Mouse (Mus musculus) MEL (cell line): Measurements from ENCODE around the gene Bach2. TPM values are rescaled to one million over a fixed set of nuclear protein-coding genes. Genes with fewer than 3 reads are reported as not detected.

Source experiments
- DNase-seq: peaks from one replicate; pipeline ENCODE4 v3.0.0; 2011; ENCODE audit warnings: low read depth, low spot score
- H3K27ac ChIP-seq: 2 replicates; pipeline ENCODE4 v1.5.1; 2012; ENCODE audit warnings: low read depth, mild to moderate bottlenecking, control low read depth, low read length, moderate library complexity; ENCODE audit not compliant: control insufficient read depth
- H3K27me3 ChIP-seq, 2 experiments: fragments of 150-350 bp in 1 of 2; sonication (generic) in 1 of 2; 2 replicates each; pipeline ENCODE4 v1.6.1; 2012; ENCODE audit warnings: low read length in 2 of 2, mild to moderate bottlenecking in 2 of 2, improper control_type of control experiment in 1 of 2, moderate library complexity in 1 of 2; ENCODE audit not compliant: insufficient read depth in 2 of 2, control insufficient read depth in 1 of 2
- H3K36me3 ChIP-seq, 2 experiments: 2 replicates each; pipeline ENCODE4 v1.6.1; 2012 to 2014; ENCODE audit warnings: low read length in 2 of 2, improper control_type of control experiment in 1 of 2, inconsistent platforms in 1 of 2, mild to moderate bottlenecking in 1 of 2; ENCODE audit not compliant: insufficient read depth in 2 of 2, control insufficient read depth in 1 of 2
- H3K4me1 ChIP-seq, 2 experiments: fragments of 150-350 bp in 1 of 2; sonication (generic) in 1 of 2; 2 replicates each; pipeline ENCODE4 v1.6.1; 2012; ENCODE audit warnings: low read length in 2 of 2, improper control_type of control experiment in 1 of 2, mild to moderate bottlenecking in 1 of 2; ENCODE audit not compliant: insufficient read depth in 2 of 2, control insufficient read depth in 1 of 2
- H3K4me3 ChIP-seq, 2 experiments: fragments of 150-350 bp in 1 of 2; sonication (generic) in 1 of 2; 2 replicates each; pipeline ENCODE4 v1.5.1; 2012; ENCODE audit warnings: low read depth in 2 of 2, low read length in 2 of 2, mild to moderate bottlenecking in 2 of 2, moderate library complexity in 2 of 2, control low read depth in 1 of 2, improper control_type of control experiment in 1 of 2; ENCODE audit not compliant: control insufficient read depth in 1 of 2, insufficient read depth in 1 of 2
- H3K79me2 ChIP-seq: 2 replicates; pipeline ENCODE4 v1.6.1; 2012; ENCODE audit warnings: mild to moderate bottlenecking, low read length, moderate library complexity; ENCODE audit not compliant: control insufficient read depth, poor library complexity, insufficient read depth
- H3K9ac ChIP-seq: 2 replicates; pipeline ENCODE4 v1.6.1; 2012; ENCODE audit warnings: low read depth, mild to moderate bottlenecking, control low read depth, low read length, moderate library complexity; ENCODE audit not compliant: control insufficient read depth, poor library complexity, severe bottlenecking
- H3K9me3 ChIP-seq: fragments of 150-350 bp; sonication (generic); replicated peaks from 2 replicates; pipeline ENCODE4 v1.6.1; 2012; ENCODE audit warnings: mild to moderate bottlenecking, low read length, improper control_type of control experiment, moderate library complexity; ENCODE audit not compliant: insufficient read depth
- BHLHE40 ChIP-seq: IDR thresholded peaks from 2 replicates; pipeline ENCODE4 v1.6.1; 2012; ENCODE audit warnings: low read depth, mild to moderate bottlenecking, inconsistent platforms, low read length, improper control_type of control experiment, borderline replicate concordance
- CHD2 ChIP-seq: IDR thresholded peaks from 2 replicates; pipeline ENCODE4 v1.6.1; 2011; ENCODE audit warnings: low read length, improper control_type of control experiment
- CTCF ChIP-seq, 3 experiments: IDR thresholded peaks in 2 of 3; conservative IDR thresholded peaks in 1 of 3; 2 replicates each; pipeline ENCODE4 v1.5.1; 2011 to 2012; ENCODE audit warnings: low read length in 3 of 3, low read depth in 2 of 3, mild to moderate bottlenecking in 2 of 3, improper control_type of control experiment in 1 of 3, inconsistent platforms in 1 of 3, mixed read lengths in 1 of 3, moderate library complexity in 1 of 3; ENCODE audit not compliant: control insufficient read depth in 1 of 3, insufficient read depth in 1 of 3, poor library complexity in 1 of 3, severe bottlenecking in 1 of 3
- E2F4 ChIP-seq: IDR thresholded peaks from 2 replicates; pipeline ENCODE4 v1.6.1; 2011; ENCODE audit warnings: low read depth, low read length, improper control_type of control experiment, borderline replicate concordance
- ETS1 ChIP-seq: IDR thresholded peaks from 2 replicates; pipeline ENCODE4 v1.6.1; 2012; ENCODE audit warnings: low read depth, mild to moderate bottlenecking, inconsistent platforms, low read length, improper control_type of control experiment, moderate library complexity
- JUND ChIP-seq: IDR thresholded peaks from 2 replicates; pipeline ENCODE4 v1.6.1; 2011; ENCODE audit warnings: low read depth, mild to moderate bottlenecking, improper control_type of control experiment, low read length
- MAX ChIP-seq: IDR thresholded peaks from 2 replicates; pipeline ENCODE4 v1.6.1; 2011; ENCODE audit warnings: low read length, improper control_type of control experiment
- MXI1 ChIP-seq: IDR thresholded peaks from 2 replicates; pipeline ENCODE4 v1.6.1; 2011; ENCODE audit warnings: mild to moderate bottlenecking, low read depth, low read length, improper control_type of control experiment
- MYB ChIP-seq: IDR thresholded peaks from 2 replicates; pipeline ENCODE4 v1.6.1; 2011; ENCODE audit warnings: mild to moderate bottlenecking, low read depth, low read length, improper control_type of control experiment
- MYC ChIP-seq: IDR thresholded peaks from 2 replicates; pipeline ENCODE4 v1.6.1; 2011; ENCODE audit warnings: low read depth, mild to moderate bottlenecking, low read length, improper control_type of control experiment, moderate library complexity
- NELFE ChIP-seq: IDR thresholded peaks from 2 replicates; pipeline ENCODE4 v1.6.1; 2011; ENCODE audit warnings: low read depth, low read length, improper control_type of control experiment
- NRF1 ChIP-seq: IDR thresholded peaks from 2 replicates; pipeline ENCODE4 v1.6.1; 2014; ENCODE audit warnings: low read depth, mild to moderate bottlenecking, inconsistent platforms, low read length, improper control_type of control experiment, moderate library complexity; ENCODE audit not compliant: poor library complexity, insufficient read depth, severe bottlenecking
- POLR2AphosphoS2 ChIP-seq: IDR thresholded peaks from 2 replicates; pipeline ENCODE4 v1.6.1; 2011; ENCODE audit warnings: low read length, improper control_type of control experiment
- POLR2AphosphoS5 ChIP-seq: IDR thresholded peaks from 2 replicates; pipeline ENCODE4 v1.6.1; 2012; ENCODE audit warnings: low read depth, borderline replicate concordance, mild to moderate bottlenecking, inconsistent platforms, low read length, moderate library complexity, mixed read lengths
- RCOR1 ChIP-seq: IDR thresholded peaks from 2 replicates; pipeline ENCODE4 v1.6.1; 2012; ENCODE audit warnings: low read depth, mild to moderate bottlenecking, inconsistent platforms, low read length, improper control_type of control experiment
- SIN3A ChIP-seq: IDR thresholded peaks from 2 replicates; pipeline ENCODE4 v1.6.1; 2012; ENCODE audit warnings: low read length, improper control_type of control experiment, inconsistent platforms
- TCF12 ChIP-seq: IDR thresholded peaks from 2 replicates; pipeline ENCODE4 v1.6.1; 2014; ENCODE audit warnings: low read depth, mild to moderate bottlenecking, inconsistent platforms, low read length, improper control_type of control experiment, moderate library complexity
- ZC3H11A ChIP-seq: IDR thresholded peaks from 2 replicates; pipeline ENCODE4 v1.6.1; 2012; ENCODE audit warnings: low read depth, mild to moderate bottlenecking, inconsistent platforms, low read length, improper control_type of control experiment
- ZMIZ1 ChIP-seq: IDR thresholded peaks from 2 replicates; pipeline ENCODE4 v1.6.1; 2012; ENCODE audit warnings: low read depth, mild to moderate bottlenecking, inconsistent platforms, low read length, improper control_type of control experiment, moderate library complexity
- polyA plus RNA-seq, 2 experiments: library from polyadenylated mRNA; stranded (reverse) in 1 of 2; unstranded in 1 of 2; fragments of >175 nt in 1 of 2; fragments of >200 nt in 1 of 2; gene quantifications; 2 replicates each; pipeline versions ENCODE4 v1.2.1 to v1.2.4; 2012; ENCODE audit warnings: low replicate concordance in 2 of 2, low read depth in 1 of 2; ENCODE audit not compliant: insufficient read length in 2 of 2, insufficient read depth in 1 of 2, missing spikeins in 1 of 2
- total RNA-seq: library from RNA; depleted of rRNA; stranded (reverse); fragments of 300-350 nt; gene quantifications from 2 replicates; pipeline ENCODE4 v1.2.3, GENCODE M21; 2012

Gene Bach2
- total and polyA plus RNA-seq, 3 experiments: 0.04 TPM; not detected in 2

DNA sequence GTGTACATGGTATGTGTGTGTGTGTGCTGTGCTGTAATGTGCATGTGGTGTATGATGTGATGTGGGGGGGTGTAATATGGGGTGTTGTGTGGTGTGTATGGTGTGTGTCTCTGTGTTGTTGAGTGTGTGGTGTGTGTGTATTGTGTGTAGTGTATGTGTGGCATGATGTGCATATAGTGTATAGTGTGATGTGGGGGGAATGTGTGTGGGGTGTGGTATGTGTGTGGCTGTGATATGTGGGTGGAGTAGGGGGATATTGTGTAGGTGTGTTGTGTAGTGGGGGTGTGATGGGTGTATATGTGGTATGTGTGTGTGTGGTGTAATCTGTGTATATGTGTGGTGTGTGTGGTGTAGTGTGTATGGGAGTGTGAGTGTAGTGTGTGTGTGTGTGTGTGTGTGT lies 15.0 kb upstream of the Bach2 start:
- Histone ChIP-seq H3K27me3 (peaks cover 0 to 5% of the 10 kb centered on the region in 2 experiments; a peak in 2 of 4 replicates), H3K36me3 (no peaks in the 10 kb centered on the region), H3K79me2 (no peaks in the 10 kb centered on the region), H3K9me3 (no peaks in the 10 kb centered on the region), H3K9ac (no peak overlapping the region), H3K27ac (no peak overlapping the region), H3K4me3 (no peak overlapping the region), H3K4me1 (no peaks in the 10 kb centered on the region)
- no peak for DNase-seq
- TF ChIP-seq MYB (no peak), NRF1 (no peak), TCF12 (no peak), NELFE (no peak), MXI1 (no peak), CTCF (IDR thresholded peaks at IDR 0.05 in 2 of 3, conservative IDR thresholded peaks at IDR 0.05 in 1 of 3; ENCODE audit: control insufficient read depth in 1 of 3, insufficient read depth in 1 of 3, low read depth in 2 of 3, low read length in 3 of 3, poor library complexity in 1 of 3, severe bottlenecking in 1 of 3) (no peak), MYC (no peak), SIN3A (no peak), POLR2AphosphoS2 (no peak), POLR2AphosphoS5 (no peak), MAX (no peak)

DNA sequence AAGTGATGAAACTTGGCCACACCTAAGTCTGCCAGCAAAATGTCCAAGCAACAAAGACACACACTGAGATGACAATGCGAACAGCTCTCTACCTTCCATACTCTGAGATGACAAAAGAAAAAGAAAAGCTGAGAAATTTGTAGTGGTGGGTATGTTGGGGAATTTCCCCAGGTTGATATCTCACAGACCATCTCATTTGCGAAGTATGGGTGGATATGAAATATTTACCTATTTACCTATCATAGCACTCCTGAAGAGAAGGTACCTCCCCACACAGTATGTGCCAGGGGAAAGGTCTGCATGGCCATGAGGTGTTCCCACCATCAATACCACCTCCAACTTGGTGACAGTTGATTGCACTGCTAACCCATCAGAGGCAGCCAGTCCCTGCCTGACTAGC lies 13.4 kb upstream of the Bach2 start:
- no peak for DNase-seq

More for the DNA sequence above, 13.4 kb upstream of the Bach2 start:
- H3K27ac ChIP-seq: no peak overlapping the region
- TF ChIP-seq ETS1 (no peak), JUND (no peak), ZMIZ1 (no peak), MYC (no peak), ZC3H11A (no peak), RCOR1 (no peak), E2F4 (no peak), BHLHE40 (no peak), CHD2 (no peak), SIN3A (no peak), MAX (no peak), TCF12 (no peak), NRF1 (no peak)
- no peak overlapping the region for H3K4me3 ChIP-seq
- H3K36me3 ChIP-seq: no peaks in the 10 kb centered on the region
- H3K9me3 ChIP-seq: no peaks in the 10 kb centered on the region
- no peaks in the 10 kb centered on the region for H3K4me1 ChIP-seq
- peaks cover 0 to 5% of the 10 kb centered on the region in 2 experiments; a peak in 3 of 4 replicates for H3K27me3 ChIP-seq
- H3K9ac ChIP-seq: no peak overlapping the region
- H3K79me2 ChIP-seq: no peaks in the 10 kb centered on the region
